In genomic region chr2:128331681-128332080, GRCm38 (mm10) we compare ENCODE assay signal across 20 mouse cellular contexts.
DNase-seq lines count a peak whose midpoint lies in the region; ATAC-seq and TF ChIP-seq lines count a peak whose summit lies in the region.
"Had no signal": no experiment of that assay in that cellular context is flagged by ENCODE, and none has a peak within 500 bp of the region (broad histone marks: within the 10 kb centered on the region; RNA-seq: fewer than 3 reads in every experiment).

No protein-coding gene starts in this region.

- no peaks in the 10 kb centered on the region for H3K36me3 ChIP-seq in forebrain, embryonic 11.5 days (ENCODE audit: control insufficient read depth, insufficient read depth, low read length)
- H3K36me3 ChIP-seq in forebrain, embryonic 10.5 days (replicated peaks): no peaks in the 10 kb centered on the region
- no peaks in the 10 kb centered on the region for H3K36me3 ChIP-seq in kidney, postnatal 0 days (ENCODE audit: insufficient read depth, low read length)
- H3K36me3 ChIP-seq in forebrain, postnatal 0 days (ENCODE audit: insufficient read depth): no peaks in the 10 kb centered on the region
- H3K36me3 ChIP-seq: liver, embryonic 12.5 days; lung, embryonic 15.5 days; stomach, embryonic 15.5 days had no signal

- ATAC-seq in forebrain, embryonic 11.5 days (replicated peaks; ENCODE audit: low FRiP score): peak; percentile 70
- ATAC-seq in kidney, postnatal 0 days (replicated peaks; ENCODE audit: low FRiP score, low read depth): no peak
- no peak for ATAC-seq in forebrain, postnatal 0 days
- ATAC-seq: inflammation-experienced regulatory T-cells, adult 6 months; liver, embryonic 12.5 days had no signal

- no peak for TF ChIP-seq CTCF in kidney, postnatal 0 days (IDR thresholded peaks at IDR 0.05; ENCODE audit: low read depth)
- TF ChIP-seq CTCF in forebrain, postnatal 0 days (IDR thresholded peaks at IDR 0.05; ENCODE audit: low read depth): no peak
- TF ChIP-seq CTCF in layer of hippocampus, adult 2 months (conservative IDR thresholded peaks at IDR 0.05): no peak

- no peak overlapping the region for H3K4me2 ChIP-seq in forebrain, embryonic 11.5 days (ENCODE audit: low read depth, low read length, severe bottlenecking)
- peak overlapping the region; percentile 12 for H3K4me2 ChIP-seq in kidney, postnatal 0 days (ENCODE audit: low read length)
- peak overlapping the region; percentile 27 for H3K4me2 ChIP-seq in forebrain, postnatal 0 days (ENCODE audit: low read depth)
- H3K4me2 ChIP-seq: liver, embryonic 12.5 days; lung, embryonic 15.5 days; stomach, embryonic 15.5 days had no signal

- intact Hi-C loops in left cerebral cortex, postnatal 25 days (cut with DNase I): no loop called here

- H3K27me3 ChIP-seq in forebrain, embryonic 11.5 days (ENCODE audit: control insufficient read depth, insufficient read depth, low read length): peaks cover 11% of the 10 kb centered on the region; the same call in 1 of the 2 replicates
- H3K27me3 ChIP-seq in forebrain, embryonic 10.5 days (ENCODE audit: poor library complexity, severe bottlenecking): peaks cover 52% of the 10 kb centered on the region
- no peaks in the 10 kb centered on the region for H3K27me3 ChIP-seq in kidney, postnatal 0 days (ENCODE audit: insufficient read depth, low read length)
- H3K27me3 ChIP-seq in forebrain, postnatal 0 days (ENCODE audit: insufficient read depth, low read length): no peaks in the 10 kb centered on the region
- H3K27me3 ChIP-seq: liver, embryonic 12.5 days; lung, embryonic 15.5 days; stomach, embryonic 15.5 days had no signal

- peaks cover 17% of the 10 kb centered on the region for H3K4me1 ChIP-seq in forebrain, embryonic 11.5 days (replicated peaks; ENCODE audit: control insufficient read depth, insufficient read depth, low read length)
- peaks cover 63% of the 10 kb centered on the region for H3K4me1 ChIP-seq in forebrain, embryonic 10.5 days
- H3K4me1 ChIP-seq in kidney, postnatal 0 days (replicated peaks; ENCODE audit: insufficient read depth, low read length): no peaks in the 10 kb centered on the region
- no peaks in the 10 kb centered on the region for H3K4me1 ChIP-seq in forebrain, postnatal 0 days (ENCODE audit: insufficient read depth)
- H3K4me1 ChIP-seq: liver, embryonic 12.5 days had no signal

- no peak overlapping the region for H3K27ac ChIP-seq in forebrain, embryonic 11.5 days (ENCODE audit: low read depth, low read length)
- H3K27ac ChIP-seq in forebrain, embryonic 10.5 days: no peak overlapping the region
- H3K27ac ChIP-seq in kidney, postnatal 0 days: no peak overlapping the region
- no peak overlapping the region for H3K27ac ChIP-seq in forebrain, postnatal 0 days (ENCODE audit: low read depth, low read length)
- H3K27ac ChIP-seq in layer of hippocampus, adult 2 months: no peak overlapping the region
- H3K27ac ChIP-seq: liver, embryonic 12.5 days; lung, embryonic 15.5 days; stomach, embryonic 15.5 days had no signal

- H3K9ac ChIP-seq in forebrain, embryonic 11.5 days (ENCODE audit: low read length): no peak overlapping the region
- H3K9ac ChIP-seq in kidney, postnatal 0 days (ENCODE audit: low read depth, low read length): no peak overlapping the region
- no peak overlapping the region for H3K9ac ChIP-seq in forebrain, postnatal 0 days
- H3K9ac ChIP-seq: liver, embryonic 12.5 days; lung, embryonic 15.5 days; stomach, embryonic 15.5 days had no signal

- no peak overlapping the region for H3K4me3 ChIP-seq in forebrain, embryonic 11.5 days (ENCODE audit: low read depth, low read length)
- H3K4me3 ChIP-seq in forebrain, embryonic 10.5 days: no peak overlapping the region
- no peak overlapping the region for H3K4me3 ChIP-seq in kidney, postnatal 0 days (replicated peaks; ENCODE audit: low read depth, low read length)
- H3K4me3 ChIP-seq in forebrain, postnatal 0 days (ENCODE audit: low read depth, low read length): no peak overlapping the region
- no peak overlapping the region for H3K4me3 ChIP-seq in layer of hippocampus, adult 2 months
- H3K4me3 ChIP-seq: liver, embryonic 12.5 days; lung, embryonic 15.5 days; megakaryocyte, embryonic 14.5 days; myocyte; stomach, embryonic 15.5 days had no signal

- no peak for DNase-seq in forebrain, embryonic 11.5 days (ENCODE audit: low spot score)
- DNase-seq in forebrain, embryonic 10.5 days (ENCODE audit: extremely low spot score, low spot score): no peak
- no peak for DNase-seq in kidney, postnatal 0 days (ENCODE audit: low spot score)
- no peak for DNase-seq in kidney, postnatal 25 days
- peak; percentile 35 for DNase-seq in A20 (ENCODE audit: low read depth, low spot score)
- DNase-seq in forebrain, postnatal 0 days: no peak
- DNase-seq in layer of hippocampus, adult 2 months (ENCODE audit: low spot score in 2 of 2): no peak
- no peak for DNase-seq in left cerebral cortex, postnatal 25 days (ENCODE audit: low spot score in 2 of 2)
- DNase-seq: adrenal gland, adult 2 months; cerebellum, postnatal 10 days; gastrocnemius, postnatal 10 days; heart, postnatal 10 days; kidney, adult 8-10 months; thymus, adult 2 months had no signal

- H3K9me3 ChIP-seq in forebrain, embryonic 11.5 days (ENCODE audit: control insufficient read depth, low read length): no peaks in the 10 kb centered on the region
- no peaks in the 10 kb centered on the region for H3K9me3 ChIP-seq in forebrain, embryonic 10.5 days
- H3K9me3 ChIP-seq in kidney, postnatal 0 days (replicated peaks; ENCODE audit: low read length): no peaks in the 10 kb centered on the region
- H3K9me3 ChIP-seq in forebrain, postnatal 0 days (ENCODE audit: low read length): no peaks in the 10 kb centered on the region
- H3K9me3 ChIP-seq: liver, embryonic 12.5 days; lung, embryonic 15.5 days; megakaryocyte, embryonic 14.5 days; stomach, embryonic 15.5 days had no signal

- 32% methylated on average over 8 of the region's 8 CpGs for WGBS in forebrain, embryonic 11.5 days
- WGBS in forebrain, embryonic 10.5 days: 53% methylated on average over 8 of the region's 8 CpGs
- WGBS in kidney, postnatal 0 days: 41% methylated on average over 8 of the region's 8 CpGs
- WGBS in forebrain, postnatal 0 days: 16% methylated on average over 8 of the region's 8 CpGs
